In the genomic region with DNA sequence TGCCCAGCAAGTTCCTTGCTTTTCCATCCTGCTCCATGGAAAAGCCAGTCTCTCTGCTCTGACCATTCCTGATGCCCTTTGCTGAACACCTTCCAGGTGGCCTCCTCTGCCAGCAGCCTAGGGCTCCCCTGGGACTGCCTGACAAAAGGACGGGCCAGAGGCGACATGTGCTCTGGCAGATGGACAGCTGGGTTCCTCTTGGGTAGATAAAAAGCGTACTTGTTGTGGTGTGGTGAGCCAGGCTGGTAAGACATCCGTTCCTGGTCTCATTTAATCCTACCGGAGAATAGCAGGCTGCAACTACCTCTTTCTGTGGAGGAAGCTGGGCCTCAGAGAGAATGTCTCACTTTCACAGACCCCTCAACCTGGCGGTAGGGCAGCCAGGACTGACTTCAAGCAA, we compare ENCODE assay signal across 12 mouse cellular contexts. TPM values are rescaled to one million over a fixed set of nuclear protein-coding genes. Genes with fewer than 3 reads are reported as not detected.
DNase-seq lines count a peak whose midpoint lies in the region; ATAC-seq and TF ChIP-seq lines count a peak whose summit lies in the region.
"Had no signal": no experiment of that assay in that cellular context is flagged by ENCODE, and none has a peak within 500 bp of the region (broad histone marks: within the 10 kb centered on the region; RNA-seq: fewer than 3 reads in every experiment).

No protein-coding gene starts in this region.

- peak overlapping the region; percentile 51 for H3K27ac ChIP-seq in hindbrain, embryonic 11.5 days (ENCODE audit: low read depth, low read length)
- H3K27ac ChIP-seq in stomach, postnatal 0 days (replicated peaks), result no peak overlapping the region

- ATAC-seq in cerebellum, adult (ENCODE audit: insufficient number of reproducible peaks, low FRiP score, low TSS enrichment), result no peak
- peak; percentile 51 for ATAC-seq in hindbrain, embryonic 11.5 days (ENCODE audit: low FRiP score)
- peak; percentile 77 for ATAC-seq in megakaryocyte progenitor cell, adult 5-6 weeks (replicated peaks; ENCODE audit: poor library complexity)
- ATAC-seq in stomach, postnatal 0 days (ENCODE audit: low FRiP score, low TSS enrichment), result no peak
- ATAC-seq: intestine, postnatal 0 days had no signal

- H3K4me3 ChIP-seq in hindbrain, embryonic 11.5 days (ENCODE audit: low read depth, low read length), result no peak overlapping the region
- no peak overlapping the region for H3K4me3 ChIP-seq in stomach, postnatal 0 days (ENCODE audit: low read depth, low read length)

- no peaks in the 10 kb centered on the region for H3K36me3 ChIP-seq in hindbrain, embryonic 11.5 days (ENCODE audit: control insufficient read depth, insufficient read depth, low read length)
- H3K36me3 ChIP-seq in stomach, postnatal 0 days (ENCODE audit: control insufficient read depth, insufficient read depth, low read length), result no peaks in the 10 kb centered on the region

- DNase-seq in cerebellum, adult 11-12 months, result peak; percentile 22
- peak; percentile 29 for DNase-seq in brain, adult 2 months (ENCODE audit: low read depth, low spot score)
- DNase-seq in hindbrain, embryonic 11.5 days (ENCODE audit: low spot score), result peak; percentile 39
- DNase-seq in adrenal gland, postnatal 36 days, result no peak
- DNase-seq in stomach, postnatal 0 days (ENCODE audit: low spot score), result no peak
- no peak for DNase-seq in adrenal gland, postnatal 25 days
- DNase-seq: heart, adult 18-20 months; lung, adult 2 months had no signal

- no peaks in the 10 kb centered on the region for H3K27me3 ChIP-seq in hindbrain, embryonic 11.5 days (ENCODE audit: control insufficient read depth, insufficient read depth, low read length)
- no peaks in the 10 kb centered on the region for H3K27me3 ChIP-seq in stomach, postnatal 0 days (ENCODE audit: control insufficient read depth, insufficient read depth, low read length)

- no peaks in the 10 kb centered on the region for H3K9me3 ChIP-seq in hindbrain, embryonic 11.5 days (ENCODE audit: control insufficient read depth, low read length)
- H3K9me3 ChIP-seq in stomach, postnatal 0 days (ENCODE audit: control insufficient read depth, low read length), result no peaks in the 10 kb centered on the region

- TF ChIP-seq CTCF in stomach, postnatal 0 days (IDR thresholded peaks at IDR 0.05; ENCODE audit: low read depth), result no peak

- no peak overlapping the region for H3K9ac ChIP-seq in hindbrain, embryonic 11.5 days (ENCODE audit: low read depth, low read length)
- H3K9ac ChIP-seq in stomach, postnatal 0 days (ENCODE audit: low read length), result no peak overlapping the region

- 32% methylated on average over 6 of the region's 6 CpGs for WGBS in hindbrain, embryonic 11.5 days
- 73% methylated on average over 6 of the region's 6 CpGs for whole genome bisulfite sequencing in stomach, postnatal 0 days

- TF ChIP-seq EP300 in stomach, postnatal 0 days (optimal IDR thresholded peaks at IDR 0.05), result no peak

- H3K4me1 ChIP-seq in hindbrain, embryonic 11.5 days (replicated peaks; ENCODE audit: control insufficient read depth, insufficient read depth, low read length), result peaks cover 4% of the 10 kb centered on the region
- no peaks in the 10 kb centered on the region for H3K4me1 ChIP-seq in stomach, postnatal 0 days (replicated peaks; ENCODE audit: control insufficient read depth, insufficient read depth)

- H3K4me2 ChIP-seq in hindbrain, embryonic 11.5 days (replicated peaks; ENCODE audit: low read depth, low read length), result no peak overlapping the region
- no peak overlapping the region for H3K4me2 ChIP-seq in stomach, postnatal 0 days (replicated peaks; ENCODE audit: low read depth)

RNA-seq across cellular contexts. Expression of a gene that starts 0.6 kb away (rescaled TPM):
- 0.13 and 0.20 TPM in 2 replicates for polyA plus RNA-seq in hindbrain, embryonic 11.5 days (2014; fragmentation: Nextera tagmentation; extraction: Ambion mirVana)
- total RNA-seq in megakaryocyte progenitor cell, adult 5-6 weeks (2015), result not detected in 2 replicates
- not detected in 2 replicates for total RNA-seq in megakaryocyte progenitor cell, adult 5-6 weeks (2017)
- total RNA-seq in adrenal gland, postnatal 36 days (2021), result not detected
- not detected in 2 replicates for polyA plus RNA-seq in stomach, postnatal 0 days (2015; fragmentation: Nextera tagmentation; extraction: Ambion mirVana)
- total RNA-seq in adrenal gland, postnatal 25 days (2021), result not detected in 2 replicates
- total RNA-seq: heart, adult 18-20 months had no signal
- polyA plus RNA-seq: intestine, postnatal 0 days; lung, adult 2 months; spleen, adult 2 months had no signal

RNA-seq across cellular contexts. Expression of a gene that starts 29.3 kb away (rescaled TPM):
- 2.3 and 5.5 TPM in 2 replicates for polyA plus RNA-seq in hindbrain, embryonic 11.5 days (2014; fragmentation: Nextera tagmentation; extraction: Ambion mirVana)
- 2.7 and 3.5 TPM in 2 replicates for total RNA-seq in megakaryocyte progenitor cell, adult 5-6 weeks (2015)
- total RNA-seq in megakaryocyte progenitor cell, adult 5-6 weeks (2017), result 6.2 and 6.5 TPM in 2 replicates
- 10 to 100 TPM; 21.2 to 25.4 TPM for total RNA-seq in adrenal gland, postnatal 36 days (2021)
- polyA plus RNA-seq in stomach, postnatal 0 days (2015; fragmentation: Nextera tagmentation; extraction: Ambion mirVana), result 5.6 and 6.2 TPM in 2 replicates
- total RNA-seq in adrenal gland, postnatal 25 days (2021), result 18.7 and 29.8 TPM in 2 replicates

RNA-seq across cellular contexts. Expression of a gene that starts 29.4 kb away (rescaled TPM):
- polyA plus RNA-seq in hindbrain, embryonic 11.5 days (2014; fragmentation: Nextera tagmentation; extraction: Ambion mirVana), result 107 and 113 TPM in 2 replicates
- total RNA-seq in megakaryocyte progenitor cell, adult 5-6 weeks (2015), result 70.2 and 77.7 TPM in 2 replicates
- 60.2 and 60.6 TPM in 2 replicates for total RNA-seq in megakaryocyte progenitor cell, adult 5-6 weeks (2017)
- total RNA-seq in adrenal gland, postnatal 36 days (2021), result 100 to 1,000 TPM in 1 of 2 experiments, 10 to 100 TPM in 1; 99.7 to 102 TPM
- polyA plus RNA-seq in stomach, postnatal 0 days (2015; fragmentation: Nextera tagmentation; extraction: Ambion mirVana), result 52.6 and 54.6 TPM in 2 replicates
- total RNA-seq in adrenal gland, postnatal 25 days (2021), result 92.2 and 107 TPM in 2 replicates

Comparison
In these comparisons a context has a peak if more than half of its experiments do, and no peak if none do; other contexts are left out.
1. DNase-seq: peak in cerebellum, adult 11-12 months (single experiment), brain, adult 2 months (single experiment) and hindbrain, embryonic 11.5 days (single experiment); none in adrenal gland, postnatal 36 days (0 of 2), stomach, postnatal 0 days (single experiment) and adrenal gland, postnatal 25 days (single experiment).
2. ATAC-seq: peak in hindbrain, embryonic 11.5 days (single experiment) and megakaryocyte progenitor cell, adult 5-6 weeks (single experiment); none in cerebellum, adult (single experiment) and stomach, postnatal 0 days (single experiment).